Mouse (Mus musculus) intestine, embryonic 14.5 days (tissue): ENCODE measurements around the gene Lhfpl2. TPM values are rescaled to one million over a fixed set of nuclear protein-coding genes. Genes with fewer than 3 reads are reported as not detected.

Experiments
- ATAC-seq: fragments of 200-750 bp; cut with Nextera tagmentation; replicated peaks from 2 replicates; pipeline ENCODE4 v1.8.0; 2017; ENCODE audit warnings: low read depth, moderate number of reproducible peaks, moderate TSS enrichment, moderate library complexity; ENCODE audit not compliant: low FRiP score, low TSS enrichment
- DNase-seq: peaks from one replicate; pipeline ENCODE4 v3.0.0-alpha.2; 2018; ENCODE audit warnings: low spot score
- H3K27ac ChIP-seq: fragments of 300-500 bp; sonication (generic); 2 replicates; pipeline ENCODE4 v1.5.1; 2014; ENCODE audit warnings: low read depth, mild to moderate bottlenecking, control low read depth
- H3K27me3 ChIP-seq: fragments of 300-500 bp; sonication (generic); replicated peaks from 2 replicates; pipeline ENCODE4 v1.6.1; 2014; ENCODE audit warnings: low read length, control low read depth; ENCODE audit not compliant: control insufficient read depth, insufficient read depth
- H3K36me3 ChIP-seq: fragments of 300-500 bp; sonication (generic); 2 replicates; pipeline ENCODE4 v1.6.1; 2014; ENCODE audit warnings: low read length, control low read depth; ENCODE audit not compliant: control insufficient read depth, insufficient read depth
- H3K4me1 ChIP-seq: fragments of 300-500 bp; sonication (generic); replicated peaks from 2 replicates; pipeline ENCODE4 v1.6.1; 2014; ENCODE audit warnings: low read length, control low read depth, mixed read lengths; ENCODE audit not compliant: control insufficient read depth, insufficient read depth
- H3K4me2 ChIP-seq: fragments of 300-500 bp; sonication (generic); 2 replicates; pipeline ENCODE4 v1.6.1; 2014; ENCODE audit warnings: low read length
- H3K4me3 ChIP-seq: fragments of 300-500 bp; sonication (generic); 2 replicates; pipeline ENCODE4 v1.5.1; 2014; ENCODE audit warnings: low read depth, low read length, control low read depth, mixed read lengths
- H3K9ac ChIP-seq: fragments of 300-500 bp; sonication (generic); 2 replicates; pipeline ENCODE4 v1.6.1; 2014; ENCODE audit warnings: mild to moderate bottlenecking, low read length
- H3K9me3 ChIP-seq: fragments of 300-500 bp; sonication (generic); 2 replicates; pipeline ENCODE4 v1.6.1; 2016; ENCODE audit warnings: low read length, control low read depth; ENCODE audit not compliant: control insufficient read depth
- WGBS: fragments of 180-500 bp; shearing (Covaris S2); extraction: QIAGEN DNeasy Blood & Tissue Kit; methylation state at CpG from one replicate; pipeline ENCODE4 v1.1.7; 2014; 5-methylcytosine and 5-hydroxymethylcytosine counted together
- polyA plus RNA-seq: library from polyadenylated mRNA; unstranded; fragments of >200 nt; fragmentation: Nextera tagmentation; extraction: Ambion mirVana; gene quantifications from 2 replicates; pipeline ENCODE4 v1.2.1, GENCODE M21; 2014

Gene Lhfpl2
- polyA plus RNA-seq, 1 experiment from 2014 or later = 17.3 TPM

- Histone ChIP-seq H3K27ac (no peak overlapping the region), H3K9me3 (no peaks in the 10 kb centered on the region), H3K4me2 (no peak overlapping the region), H3K4me1 (no peaks in the 10 kb centered on the region), H3K4me3 (no peak overlapping the region), H3K27me3 (no peaks in the 10 kb centered on the region), H3K36me3 (no peaks in the 10 kb centered on the region), H3K9ac (no peak overlapping the region)
- WGBS = 75% methylated on average over 6 of the region's 6 CpGs
- ATAC-seq (no peak), DNase-seq (no peak)
Measured at GRCm38 (mm10) chr13:94240111-94240510, 182.5 kb downstream of the Lhfpl2 start.

GRCm38 (mm10) chr13:94240873-94241272 is 183.3 kb downstream of the Lhfpl2 start:
- Histone ChIP-seq H3K27me3 (no peaks in the 10 kb centered on the region), H3K27ac (no peak overlapping the region)
- ATAC-seq = no peak

GRCm38 (mm10) chr13:94241892-94242524 is 184.4 kb downstream of the Lhfpl2 start:
- H3K36me3 ChIP-seq = no peaks in the 10 kb centered on the region
- H3K4me1 ChIP-seq = no peaks in the 10 kb centered on the region
- H3K27me3 ChIP-seq = no peaks in the 10 kb centered on the region
- no peak overlapping the region for H3K4me2 ChIP-seq
- no peak overlapping the region for H3K4me3 ChIP-seq
- WGBS = 45% methylated on average over 4 of the region's 4 CpGs
- H3K9ac ChIP-seq = no peak overlapping the region
- H3K27ac ChIP-seq = no peak overlapping the region
- no peaks in the 10 kb centered on the region for H3K9me3 ChIP-seq
- no peak for DNase-seq
- no peak for ATAC-seq

More at GRCm38 (mm10) chr13:94240873-94241272, 183.3 kb downstream of the Lhfpl2 start:
- no peaks in the 10 kb centered on the region for H3K36me3 ChIP-seq
- WGBS = 18% methylated on average over 5 of the region's 5 CpGs
- H3K9me3 ChIP-seq = no peaks in the 10 kb centered on the region
- H3K9ac ChIP-seq = no peak overlapping the region
- H3K4me1 ChIP-seq = no peaks in the 10 kb centered on the region
- no peak overlapping the region for H3K4me2 ChIP-seq
- no peak for DNase-seq
- no peak overlapping the region for H3K4me3 ChIP-seq

- 83% methylated on average over 2 of the region's 2 CpGs for WGBS
- no peaks in the 10 kb centered on the region for H3K36me3 ChIP-seq
Measured at GRCm38 (mm10) chr13:94242897-94243296, 185.3 kb downstream of the Lhfpl2 start.

More at GRCm38 (mm10) chr13:94242897-94243296, 185.3 kb downstream of the Lhfpl2 start:
- no peaks in the 10 kb centered on the region for H3K4me1 ChIP-seq
- no peak overlapping the region for H3K4me3 ChIP-seq
- H3K27ac ChIP-seq = no peak overlapping the region
- no peaks in the 10 kb centered on the region for H3K27me3 ChIP-seq
- no peak overlapping the region for H3K9ac ChIP-seq
- no peak for DNase-seq
- no peak overlapping the region for H3K4me2 ChIP-seq
- no peaks in the 10 kb centered on the region for H3K9me3 ChIP-seq
- no peak for ATAC-seq

Other genes starting within 250 kb of the Lhfpl2 start
- 29.2 and 30.2 TPM in 2 replicates for gene Scamp1, start 228.1 kb downstream of the Lhfpl2 start, polyA plus RNA-seq